Mouse (Mus musculus) adrenal gland, adult 2 months (tissue): Measurements from ENCODE around the gene Ncoa1. TPM values are rescaled to one million over a fixed set of nuclear protein-coding genes. Genes with fewer than 3 reads are reported as not detected.

Experiments
- DNase-seq: peaks from one replicate; pipeline ENCODE4 v3.0.0; 2021
- polyA plus RNA-seq: library from polyadenylated mRNA; depleted of rRNA; stranded (reverse); fragments of >200 nt; gene quantifications from 2 replicates; pipeline ENCODE4 v1.2.3, GENCODE M21; 2012; rRNA removed
- total RNA-seq, 2 experiments: library from RNA; stranded (reverse); gene quantifications; 2 replicates each; pipeline ENCODE4 v1.2.3; 2021

The Ncoa1 gene
- total and polyA plus RNA-seq, 3 experiments = 20.4 to 40.9 (median 34.3) TPM

GRCm38 (mm10) chr12:4212908-4213307 is 264.1 kb downstream of the Ncoa1 start:
- DNase-seq = peak; percentile 84

DNA sequence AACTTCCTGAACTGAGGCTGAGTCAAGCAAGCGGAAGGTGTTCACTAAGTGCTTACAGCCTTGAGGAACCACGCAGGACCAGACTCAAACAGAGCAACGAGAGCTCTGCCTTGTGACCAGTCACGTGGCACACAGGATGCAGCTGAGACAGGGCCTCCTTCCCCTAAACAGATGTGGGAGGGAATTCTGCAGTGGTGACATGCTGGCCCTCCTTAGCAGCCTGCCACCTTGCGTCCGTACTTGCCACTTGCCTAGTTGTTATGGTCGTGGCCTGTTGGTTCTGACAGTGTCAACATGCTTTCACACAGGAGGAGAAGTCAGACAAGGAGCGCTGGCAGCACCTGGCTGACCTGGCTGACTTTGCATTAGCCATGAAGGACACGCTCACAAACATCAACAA is 265.8 kb downstream of the Ncoa1 start:
- DNase-seq = no peak

GRCm38 (mm10) chr12:4209196-4209595 is 267.8 kb downstream of the Ncoa1 start:
- no peak for DNase-seq

DNA sequence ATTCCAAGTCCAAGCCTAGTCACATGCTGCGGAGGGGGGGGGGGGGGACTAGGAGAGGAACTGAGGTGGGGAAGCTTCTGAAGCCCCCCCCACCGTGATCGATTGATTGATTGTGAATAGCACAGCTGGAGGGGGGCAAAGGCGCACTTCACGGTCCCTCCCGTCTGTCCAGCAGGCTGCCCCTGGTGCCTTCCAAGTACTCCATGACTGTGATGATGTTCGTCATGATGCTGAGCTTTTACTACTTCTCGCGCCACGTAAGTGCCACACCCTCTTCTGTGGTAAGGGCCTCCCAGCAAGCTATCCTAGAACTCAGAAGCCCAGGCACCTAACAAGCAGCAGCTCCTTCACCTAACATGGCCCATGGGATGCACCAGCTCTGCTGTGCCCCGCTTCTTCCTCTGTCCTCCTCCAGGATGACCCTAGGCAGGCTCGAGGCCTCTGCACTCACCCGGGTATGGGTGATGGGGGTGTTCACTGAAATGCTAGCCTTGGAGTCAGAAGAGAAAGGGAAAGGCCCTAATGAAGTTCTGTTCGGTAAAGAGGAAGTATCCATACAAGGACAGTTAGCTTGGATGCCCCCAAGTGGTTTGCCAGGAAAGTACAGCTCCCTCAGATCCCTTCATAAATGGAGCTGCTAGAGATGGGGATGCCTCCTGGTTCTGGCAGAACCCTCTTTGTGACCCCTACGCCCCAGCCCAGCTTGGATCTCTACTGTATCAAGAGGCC is 268.4 kb downstream of the Ncoa1 start:
- DNase-seq = peak; percentile 68

DNA sequence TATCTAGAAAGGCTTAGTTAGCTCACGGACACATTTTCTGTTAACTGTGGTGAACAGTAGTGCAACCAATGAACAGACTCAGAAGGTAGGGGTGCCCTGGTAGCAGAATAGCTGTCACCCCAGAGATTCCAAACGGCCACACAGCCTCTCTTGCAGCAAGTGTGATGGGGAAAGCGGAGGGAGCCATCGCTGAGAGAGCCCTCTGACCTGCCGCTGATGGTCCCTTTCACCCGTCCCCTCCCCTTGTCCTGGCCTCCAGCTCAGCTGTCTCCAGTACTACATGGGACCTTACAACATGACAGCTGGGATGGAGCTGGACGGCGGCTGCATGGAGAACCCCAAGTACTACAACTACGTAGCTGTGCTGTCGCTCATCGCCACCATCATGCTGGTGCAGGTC is 270.9 kb downstream of the Ncoa1 start:
- no peak for DNase-seq

GRCm38 (mm10) chr12:4202206-4202605 is 274.8 kb downstream of the Ncoa1 start:
- DNase-seq = no peak

DNA sequence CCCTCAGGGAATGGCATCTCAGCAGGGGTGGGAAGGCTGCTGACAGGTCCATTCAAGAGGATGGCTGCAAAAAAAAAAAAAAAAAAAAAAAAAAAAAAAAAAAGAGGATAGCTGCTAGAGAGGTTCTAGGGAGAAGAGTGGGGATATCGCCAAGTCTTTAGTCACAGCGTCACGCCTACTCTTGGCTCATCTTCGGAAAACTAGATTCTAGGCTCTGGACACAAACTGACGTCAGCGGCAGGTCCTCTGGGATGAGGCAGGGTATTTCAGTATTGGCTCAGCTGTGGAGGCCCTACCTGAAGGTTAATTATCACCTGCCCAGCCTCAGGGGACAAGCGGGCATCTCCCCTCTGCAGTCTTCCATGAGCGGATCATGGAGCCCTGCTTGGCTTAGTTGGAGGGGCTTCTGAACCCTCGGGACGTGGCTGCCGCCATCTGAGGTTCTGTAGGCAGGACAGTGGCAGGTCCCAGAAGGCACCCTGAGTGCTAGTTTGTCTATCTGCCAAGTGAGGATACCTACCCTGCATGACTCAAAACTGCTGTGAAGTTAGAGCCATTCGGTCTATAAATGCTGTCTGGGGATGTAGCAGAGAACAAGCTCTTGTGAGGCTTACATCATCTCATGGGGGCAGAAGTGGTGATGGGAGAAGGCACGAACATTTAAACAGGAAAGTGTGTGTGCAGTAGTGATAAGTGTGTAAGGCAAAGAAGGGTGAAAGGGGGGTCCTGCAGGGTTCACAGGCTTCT is 275.4 kb downstream of the Ncoa1 start:
- DNase-seq = peak; percentile 51

DNA sequence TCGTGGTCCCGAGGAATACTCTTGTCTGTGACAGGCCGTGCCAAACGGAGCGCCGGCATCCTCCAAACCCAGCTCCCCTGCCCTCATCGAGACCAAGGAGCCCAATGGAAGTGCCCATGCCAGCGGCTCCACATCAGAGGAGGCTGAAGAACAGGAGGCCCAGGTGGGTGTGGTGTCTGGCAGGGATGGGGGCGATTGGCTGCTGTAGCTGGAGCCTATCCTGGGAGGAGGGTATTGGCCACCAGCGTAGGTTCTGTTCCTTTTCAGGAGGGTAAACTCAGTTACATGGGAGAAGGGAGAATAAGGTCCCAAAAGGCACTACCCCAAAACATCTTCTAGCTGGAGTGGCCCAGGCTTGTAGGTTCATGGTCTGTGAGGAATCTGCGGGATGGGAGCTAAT is 277.7 kb downstream of the Ncoa1 start:
- no peak for DNase-seq

DNA sequence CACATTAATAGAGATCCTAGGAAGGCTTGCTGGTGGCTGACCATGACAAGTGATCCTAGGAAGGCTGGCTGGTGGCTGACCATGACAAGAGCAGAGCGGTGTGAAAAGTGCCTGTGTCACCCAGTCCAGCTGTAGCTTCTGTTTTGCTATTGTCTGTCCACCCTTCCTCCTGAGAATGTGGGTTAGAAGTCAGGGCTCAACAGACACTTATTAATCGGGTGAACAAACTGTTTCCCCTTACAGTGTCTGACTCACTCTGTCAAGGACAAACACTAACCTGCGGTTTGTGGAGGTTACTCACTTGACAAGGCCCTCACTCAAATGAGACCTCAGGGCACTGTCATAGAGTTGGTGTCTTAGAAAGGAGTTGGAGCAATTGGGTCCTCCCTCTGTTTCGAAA is 278.3 kb downstream of the Ncoa1 start:
- peak; percentile 73 for DNase-seq

Other genes with a start within 250 kb of the Ncoa1 start
- gene Ptrhd1, start 243.2 kb downstream of the Ncoa1 start, total RNA-seq = 1 to 10 TPM; 8.2 to 8.3 TPM
- 7.7 and 7.8 TPM in 2 replicates for gene Ptrhd1, start 243.2 kb downstream of the Ncoa1 start, polyA plus RNA-seq
- gene Cenpo, start 242.9 kb downstream of the Ncoa1 start, total RNA-seq = 1 to 10 TPM; 6.5 to 7.8 TPM
- gene Cenpo, start 242.9 kb downstream of the Ncoa1 start, polyA plus RNA-seq = 10.2 and 13.7 TPM in 2 replicates
- gene Itsn2, start 115.5 kb upstream of the Ncoa1 start, total RNA-seq = 10 to 100 TPM; 47.0 to 62.9 TPM
- 12.4 and 13.8 TPM in 2 replicates for gene Itsn2, start 115.5 kb upstream of the Ncoa1 start, polyA plus RNA-seq
- not detected for gene Gm3625, start 115.7 kb upstream of the Ncoa1 start, total RNA-seq
- not detected in 2 replicates for gene Gm3625, start 115.7 kb upstream of the Ncoa1 start, polyA plus RNA-seq